Mouse (Mus musculus): ENCODE results near the gene Prap1. TPM values are rescaled to one million over a fixed set of nuclear protein-coding genes. Genes with fewer than 3 reads are reported as not detected.
A peak's percentile ranks its signal among the peaks of the same experiment; 100 is the strongest.
"Not testable (repeated sequence)": the region's sequence is repeated elsewhere in the genome, so short reads cannot be mapped to it uniquely, and the experiment has no call there.

Prap1 gene
- total RNA-seq, 2 experiments from 2014 or later = not detected

GRCm38 (mm10) chr7:140082242-140082678 lies 10.9 kb upstream of the Prap1 start, which contains the start of gene Caly:
TSS of gene Caly (minus strand) at chr7:140082548.
- DNase-seq = peak; percentile 25

DNA sequence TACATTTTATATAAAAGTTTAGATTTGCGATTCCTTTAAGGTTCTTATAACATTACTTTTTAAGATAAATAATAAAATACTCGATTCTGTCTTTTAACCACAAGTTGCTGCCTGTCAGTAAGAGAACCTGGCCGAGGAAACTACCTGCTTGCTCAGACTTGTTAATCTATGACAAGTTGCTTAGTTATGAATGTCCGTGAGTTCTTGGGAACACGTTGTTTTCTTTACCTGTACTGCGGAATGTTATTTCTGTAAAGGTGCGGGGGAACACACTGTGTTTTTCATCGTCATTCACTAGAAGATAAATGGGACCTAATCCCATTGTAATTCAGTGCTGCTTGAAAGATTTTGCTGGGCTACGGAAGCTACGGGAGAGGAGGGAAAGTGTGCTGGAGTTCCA lies 2.6 kb upstream of the Prap1 start:
- DNase-seq = no peak

DNA sequence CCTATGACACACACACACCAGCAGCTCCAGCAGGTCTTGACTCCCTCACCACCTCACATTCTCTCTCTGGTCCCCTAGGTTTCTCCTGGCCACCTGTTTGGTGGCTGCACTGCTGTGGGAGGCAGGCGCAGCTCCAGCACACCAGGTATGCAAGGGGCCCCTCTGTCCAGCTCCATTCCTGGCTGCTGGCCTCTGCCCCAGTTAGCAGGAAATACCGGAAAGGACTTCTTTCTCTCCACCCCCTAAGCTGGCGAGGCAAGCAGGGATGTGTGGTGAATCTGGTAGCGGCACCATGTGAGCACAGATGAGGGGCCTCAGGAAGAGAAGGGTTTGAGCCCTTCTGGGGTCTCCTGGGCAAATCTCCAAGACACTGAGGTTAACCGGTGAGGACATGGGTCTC lies 1.8 kb downstream of the Prap1 start:
- DNase-seq = no peak

DNA sequence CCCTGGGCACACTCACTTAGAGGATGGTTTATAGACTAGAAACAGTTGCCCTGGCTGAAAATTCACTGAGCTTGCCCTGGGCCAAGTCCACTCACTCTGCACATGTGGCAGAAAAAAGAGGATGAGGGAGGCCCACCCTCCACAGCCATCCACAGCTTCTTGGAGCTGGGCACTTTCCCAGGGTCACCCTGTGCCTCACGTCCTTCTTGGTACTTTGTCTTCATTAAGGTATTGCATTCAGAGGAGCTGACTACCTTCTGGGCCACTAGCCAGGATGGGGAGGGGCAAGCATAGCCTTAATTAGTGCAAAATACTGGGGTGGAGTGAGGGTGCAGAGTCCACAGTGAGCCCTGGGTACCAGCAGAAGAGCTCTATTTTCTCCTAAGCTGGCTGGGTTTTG lies 2.4 kb downstream of the Prap1 start:
- DNase-seq = no peak

DNA sequence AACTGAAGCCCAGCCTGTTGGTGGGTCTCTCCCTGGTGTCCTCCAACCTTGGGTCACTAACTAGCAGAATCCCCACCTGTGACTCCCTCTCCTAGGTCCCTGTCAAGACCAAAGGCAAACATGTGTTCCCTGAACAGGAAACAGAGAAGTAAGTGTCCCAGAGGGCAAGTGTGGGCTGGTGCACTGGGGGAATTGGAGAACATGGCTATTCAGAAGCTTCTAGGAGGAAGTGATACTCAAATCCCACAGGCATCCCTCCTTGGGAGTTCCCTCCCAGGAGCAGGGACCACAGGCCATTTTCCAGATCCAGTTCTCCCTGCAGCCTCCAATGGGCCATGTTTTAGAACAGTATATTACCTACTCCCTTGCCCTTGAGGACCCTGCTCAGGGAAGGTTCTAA lies 2.9 kb downstream of the Prap1 start:
- no peak for DNase-seq

GRCm38 (mm10) chr7:140098466-140098865 lies 5.3 kb downstream of the Prap1 start:
- no peak for DNase-seq

- DNase-seq = no peak
These were observed 8.3 kb downstream of the Prap1 start for GRCm38 (mm10) chr7:140101498-140101897.

- peak; percentile 86 for DNase-seq
These were observed 9.0 kb downstream of the Prap1 start, which contains the start of gene Fuom for GRCm38 (mm10) chr7:140101993-140102860. TSS of gene Fuom (minus strand) at chr7:140102441.

- DNase-seq = no peak
These were observed 10.8 kb downstream of the Prap1 start for GRCm38 (mm10) chr7:140104009-140104408.

GRCm38 (mm10) chr7:140111943-140112342 lies 18.7 kb downstream of the Prap1 start:
- no peak for DNase-seq

DNA sequence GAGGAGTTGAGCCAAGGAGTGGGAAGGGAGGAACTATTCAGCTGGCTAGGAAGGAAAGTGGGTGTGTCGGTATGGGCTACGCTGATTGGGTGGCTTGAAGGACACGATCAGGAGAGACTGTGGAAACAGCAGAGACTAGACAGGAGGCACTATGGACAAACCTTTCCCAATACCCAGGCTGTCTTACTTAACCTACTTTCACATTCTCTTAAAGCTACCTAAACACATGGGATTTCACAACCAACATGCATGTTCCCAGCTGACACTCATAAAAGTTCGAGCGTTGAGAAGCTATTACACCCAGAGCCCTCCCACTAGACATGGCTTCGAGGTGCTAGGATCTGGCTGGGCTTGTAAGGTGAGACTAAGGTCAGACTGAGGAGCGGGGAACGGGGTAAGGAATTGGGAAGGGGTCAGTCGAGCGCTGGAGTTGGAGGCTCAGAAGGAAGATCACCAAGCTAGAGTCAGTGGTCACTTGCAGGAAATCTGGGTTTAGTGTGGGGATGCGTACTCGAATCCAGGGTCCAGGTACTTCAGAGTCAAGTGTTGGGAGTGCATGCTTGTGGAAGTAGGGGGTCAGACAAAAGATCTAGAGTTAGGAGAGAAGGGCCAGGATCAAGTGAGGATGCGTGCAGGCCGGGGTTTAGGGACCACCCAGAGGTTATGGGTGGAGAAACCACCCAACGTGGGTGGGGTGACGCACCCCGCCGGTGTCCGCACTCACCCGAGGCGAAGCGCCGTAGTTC lies 22.6 kb downstream of the Prap1 start, which contains the start of gene Paox:
TSS of gene Paox (plus strand) at position 217 of the 746 bp plus-strand sequence.
- DNase-seq = peak; percentile 38

DNA sequence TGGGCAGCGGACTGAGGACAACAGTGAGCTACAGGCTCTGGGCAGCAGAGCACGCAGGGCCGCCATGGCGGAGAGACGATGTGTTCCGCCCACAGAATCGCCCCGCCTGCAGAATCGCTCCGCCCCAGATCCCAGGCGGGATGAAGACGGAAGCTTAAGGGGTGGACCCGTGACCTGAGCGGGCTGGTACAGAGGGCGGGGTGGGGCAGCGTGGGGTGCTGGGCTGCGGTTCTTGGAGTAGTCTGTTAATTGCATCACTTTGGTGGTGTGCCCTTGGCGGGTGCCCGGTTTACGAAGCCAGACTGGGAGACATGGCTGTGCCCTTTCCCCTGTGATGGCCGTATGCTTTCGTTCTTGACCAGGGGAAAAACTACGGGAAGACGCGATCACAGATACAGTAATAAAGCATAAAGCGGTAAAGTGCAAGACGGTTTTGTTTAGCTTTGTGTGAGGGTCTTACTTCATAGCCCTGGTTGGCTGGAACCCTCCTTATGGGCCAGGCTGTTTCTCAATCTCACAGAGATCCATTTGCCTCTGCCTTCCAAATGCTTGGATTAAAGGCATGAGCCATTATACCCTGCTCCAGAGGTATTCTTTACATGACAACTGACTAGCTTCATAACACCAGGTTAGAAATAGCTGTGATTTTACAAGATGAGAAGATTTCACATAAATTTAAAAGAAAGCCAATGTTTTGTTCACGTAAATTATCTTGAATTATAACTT lies 23.3 kb downstream of the Prap1 start, which contains the start of gene Echs1:
TSS of gene Echs1 (minus strand) at position 148 of the 726 bp plus-strand sequence.
- DNase-seq = peak; percentile 85

DNA sequence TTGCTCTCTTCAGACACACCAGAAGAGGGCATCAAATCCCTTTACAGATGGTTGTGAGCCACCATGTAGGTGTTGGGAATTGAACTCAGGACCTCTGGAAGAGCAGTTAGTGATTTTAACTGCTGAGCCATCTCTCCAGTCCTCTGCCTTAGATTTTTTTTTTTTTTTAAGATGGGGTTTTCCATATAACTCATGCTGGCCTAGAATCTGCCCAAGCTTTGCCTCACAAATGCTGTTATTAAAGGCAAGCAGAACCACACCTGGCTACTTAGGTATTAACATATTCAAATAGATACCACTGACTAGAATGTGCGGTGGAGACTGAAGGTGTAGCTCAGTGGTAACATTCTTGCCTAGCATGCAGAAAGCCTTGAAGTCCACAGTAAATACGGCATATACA lies 27.3 kb downstream of the Prap1 start:
- DNase-seq = no peak

- DNase-seq = no peak
These were observed 28.2 kb downstream of the Prap1 start for GRCm38 (mm10) chr7:140121338-140121910.

GRCm38 (mm10) chr7:140122765-140123164 lies 29.6 kb downstream of the Prap1 start:
- no peak for DNase-seq

DNA sequence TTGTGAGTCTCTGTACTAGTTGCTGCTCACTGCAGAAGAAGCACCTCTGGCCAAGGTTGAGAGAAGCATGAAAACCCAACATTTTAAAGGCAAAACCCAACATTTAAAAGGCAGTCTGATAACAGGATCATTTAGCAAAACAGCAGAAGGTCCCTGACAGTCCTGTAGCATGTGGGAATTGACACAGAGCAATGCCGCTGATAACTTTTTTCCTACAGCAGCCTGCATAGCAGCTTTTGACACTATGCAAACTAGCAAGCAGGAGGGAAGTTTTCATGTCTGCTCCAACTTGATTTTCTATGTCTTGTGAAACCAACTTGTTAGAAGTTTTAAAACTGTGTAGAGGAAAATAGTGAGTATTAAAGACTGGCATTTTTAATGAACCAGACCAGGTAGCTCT lies 31.2 kb downstream of the Prap1 start:
- no peak for DNase-seq

GRCm38 (mm10) chr7:140125278-140126021 lies 32.3 kb downstream of the Prap1 start:
- DNase-seq = peak; percentile 93

DNA sequence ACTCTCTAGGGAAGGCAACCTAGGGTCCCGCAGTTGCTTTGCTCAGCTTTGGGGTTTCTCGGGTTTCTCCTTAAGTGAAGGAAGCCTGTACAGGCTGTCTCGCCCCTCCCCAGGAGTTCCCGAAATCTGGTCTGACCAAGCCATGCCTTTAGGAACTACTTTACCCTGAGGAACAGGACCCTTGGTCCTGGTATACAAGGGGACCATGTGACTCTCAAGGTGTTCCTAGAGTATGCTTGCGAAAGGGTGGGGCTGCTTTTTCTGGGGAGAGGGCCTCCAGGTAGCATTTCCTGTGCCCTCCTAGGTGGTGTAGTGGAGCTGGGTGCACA lies 32.8 kb downstream of the Prap1 start:
- no peak for DNase-seq

DNA sequence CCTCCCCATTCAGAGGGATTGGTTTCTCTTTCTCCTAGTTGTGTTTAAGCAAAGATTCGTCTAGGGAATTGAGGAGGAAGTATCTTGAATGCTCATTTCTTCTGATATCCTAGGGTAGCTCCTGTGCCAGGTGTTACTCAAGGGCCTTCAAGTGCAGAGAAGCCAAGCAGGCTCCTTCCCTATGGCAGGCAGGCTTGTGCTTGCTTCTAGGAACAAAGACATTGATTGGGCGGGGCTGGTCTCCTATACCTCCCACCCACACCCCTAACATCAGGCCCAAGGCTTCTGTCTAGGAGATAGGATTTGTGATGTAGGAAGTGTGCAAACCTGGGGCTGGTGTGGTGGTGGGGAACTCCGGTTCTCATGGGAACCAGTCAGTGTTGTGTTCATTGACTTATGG lies 33.7 kb downstream of the Prap1 start:
- no peak for DNase-seq

DNA sequence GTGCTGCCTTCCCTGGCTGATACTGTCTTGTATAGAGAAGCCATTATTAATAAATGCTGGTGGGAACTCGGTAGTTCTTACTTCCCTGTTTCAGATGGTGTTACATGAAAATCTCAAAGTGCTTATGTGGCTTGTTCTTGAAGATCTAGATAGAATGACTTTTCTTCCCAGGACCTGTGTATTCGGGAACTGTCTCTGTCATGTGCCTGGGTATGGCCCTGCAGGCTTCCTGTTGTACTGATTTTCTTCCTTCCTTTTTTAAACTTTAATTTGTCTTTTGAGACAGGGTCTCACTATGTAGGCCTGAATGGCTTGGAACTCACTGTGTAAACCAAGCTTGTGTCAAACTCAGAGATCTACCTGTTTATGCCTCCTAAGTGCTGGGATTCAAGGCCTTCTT lies 34.7 kb downstream of the Prap1 start:
- no peak for DNase-seq

DNA sequence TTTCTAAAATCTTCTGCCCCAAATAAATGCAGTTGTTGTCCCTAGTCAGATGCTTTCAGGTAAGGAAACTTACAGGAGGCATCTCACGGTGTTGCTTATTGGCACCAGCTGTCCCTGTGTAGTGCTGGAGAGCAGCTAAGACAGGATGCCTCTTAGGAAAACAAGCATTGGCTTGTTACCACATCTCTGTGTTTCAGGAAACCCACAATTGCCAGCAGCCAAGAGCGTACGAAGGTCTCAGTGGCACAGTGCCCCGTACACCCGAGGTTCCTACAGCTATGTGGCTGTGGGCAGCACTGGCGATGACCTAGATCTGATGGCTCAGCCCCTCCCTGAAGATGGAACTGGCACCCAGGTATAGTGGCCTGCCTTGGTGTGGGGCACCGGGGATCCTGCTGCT lies 39.0 kb downstream of the Prap1 start:
- DNase-seq = not testable (repeated sequence)
